Mouse (Mus musculus) G1E (cell line): Measurements from ENCODE around the gene Rnf103.

ENCODE experiments used
- CTCF ChIP-seq: IDR thresholded peaks from 2 replicates; pipeline ENCODE4 v1.5.1; 2012; ENCODE audit warnings: low read depth, low read length, inconsistent platforms, mixed read lengths
- GATA1 ChIP-seq: IDR thresholded peaks from 2 replicates; pipeline ENCODE4 v1.6.1; 2012; ENCODE audit warnings: borderline replicate concordance, low read length, inconsistent platforms, mixed read lengths
- GATA2 ChIP-seq: IDR thresholded peaks from 2 replicates; pipeline ENCODE4 v1.6.1; 2012; ENCODE audit warnings: low read depth, low read length, inconsistent platforms, borderline replicate concordance
- POLR2AphosphoS5 ChIP-seq: IDR thresholded peaks from 2 replicates; pipeline ENCODE4 v1.6.1; 2012; ENCODE audit warnings: low read depth, low read length, inconsistent platforms; ENCODE audit not compliant: insufficient replicate concordance

DNA sequence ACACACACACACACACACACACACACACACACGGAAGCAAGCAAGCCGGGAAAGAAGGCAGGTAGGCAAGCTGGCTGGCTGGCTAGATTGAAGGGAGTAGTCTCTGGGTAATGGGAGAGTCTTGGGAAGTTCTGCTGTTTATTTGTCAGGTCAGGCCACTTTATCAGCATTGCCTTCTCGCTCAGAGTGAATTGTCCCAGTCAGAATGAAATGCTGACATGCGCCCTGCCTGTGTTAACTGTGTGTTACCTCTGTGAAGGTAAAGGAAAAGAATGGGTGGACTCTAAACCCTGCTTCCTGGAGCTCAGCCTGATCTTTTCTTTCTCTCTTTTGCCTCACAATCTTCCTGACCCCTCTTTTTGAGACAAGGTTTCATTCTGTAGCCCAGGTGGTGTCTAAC is 5.7 kb upstream of the Rnf103 start:
- no peak for TF ChIP-seq CTCF
- TF ChIP-seq GATA2: no peak
- TF ChIP-seq POLR2AphosphoS5: no peak
- no peak for TF ChIP-seq GATA1
